Mouse (Mus musculus): ENCODE measurements around the gene Rtl4. TPM values are rescaled to one million over a fixed set of nuclear protein-coding genes. Genes with fewer than 3 reads are reported as not detected.

Rtl4 gene
- not detected for polyA plus RNA-seq (2015; fragmentation: Illumina TruSeq; extraction: RNeasy Lipid Tissue Mini Kit (QIAGEN cat#74804); ENCODE audit: insufficient read depth, low replicate concordance)

DNA sequence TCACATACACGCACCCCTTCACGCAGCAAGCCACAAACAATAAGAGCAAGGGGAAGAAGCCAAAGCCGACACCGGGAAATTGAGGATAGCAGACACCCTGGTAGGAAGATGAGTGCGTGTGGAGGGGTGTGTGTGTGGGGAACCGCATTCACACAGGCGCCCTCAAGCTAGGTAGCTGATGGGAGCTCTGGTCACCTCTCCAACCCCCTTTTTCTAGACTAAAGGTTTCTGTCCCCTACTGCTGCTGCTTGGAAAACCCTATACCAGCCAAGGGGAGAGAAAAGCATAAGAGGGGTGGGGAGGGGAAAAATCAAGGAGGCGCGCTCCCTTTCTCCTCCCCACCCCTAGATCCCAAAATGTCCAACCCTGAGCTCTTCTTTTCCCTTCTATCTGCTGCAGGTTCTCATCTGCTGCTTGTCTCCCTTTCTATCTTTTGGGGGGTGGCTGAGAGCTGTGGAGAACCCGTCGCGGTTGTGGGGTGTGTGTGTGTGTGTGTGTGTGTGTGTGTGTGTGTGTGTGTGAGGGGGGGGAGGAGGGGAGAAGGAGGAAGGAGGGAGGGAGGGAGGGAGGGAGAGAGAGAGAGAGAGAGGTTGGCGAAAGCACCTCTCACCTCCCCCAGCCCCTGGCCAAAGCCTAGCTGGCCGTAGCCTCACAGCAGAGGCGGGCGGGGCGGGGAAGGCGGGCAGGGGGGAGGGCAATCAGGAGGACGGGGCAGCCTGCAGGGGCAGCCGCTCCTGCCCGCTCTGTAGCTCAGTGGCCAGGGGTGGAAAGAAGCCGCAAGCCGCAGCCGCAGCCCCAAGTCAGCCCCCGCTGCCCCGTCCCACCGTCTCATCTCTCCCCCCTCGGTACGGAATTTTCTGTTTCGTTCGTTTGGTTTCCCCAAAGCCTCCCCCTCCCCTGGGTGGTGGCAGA, at the start of gene Rtl4:
Rtl4 (plus strand) TSS at position 701 of the 912 bp plus-strand sequence.

DNA sequence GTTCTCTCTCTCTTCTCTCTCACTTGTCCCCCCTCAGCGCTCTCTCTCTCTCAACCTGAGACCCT, 733 bp upstream of the Rtl4 start, which contains the start of gene Trpc5:
Trpc5 (minus strand) TSS at position 39 of the 65 bp plus-strand sequence.

Other genes with a start within 250 kb of the Rtl4 start
- gene Trpc5os, start 232.3 kb upstream of the Rtl4 start, polyA plus RNA-seq (2015; fragmentation: Illumina TruSeq; extraction: RNeasy Lipid Tissue Mini Kit (QIAGEN cat#74804); ENCODE audit: insufficient read depth, low replicate concordance) = not detected
- not detected for gene Trpc5, start 727 bp upstream of the Rtl4 start, polyA plus RNA-seq (2015; fragmentation: Illumina TruSeq; extraction: RNeasy Lipid Tissue Mini Kit (QIAGEN cat#74804); ENCODE audit: insufficient read depth, low replicate concordance)